Mouse (Mus musculus) G1E (cell line): ENCODE measurements around the gene Triobp.

Experiments
- CTCF ChIP-seq: IDR thresholded peaks from 2 replicates; pipeline ENCODE4 v1.5.1; 2012; ENCODE audit warnings: low read depth, low read length, inconsistent platforms, mixed read lengths
- GATA1 ChIP-seq: IDR thresholded peaks from 2 replicates; pipeline ENCODE4 v1.6.1; 2012; ENCODE audit warnings: borderline replicate concordance, low read length, inconsistent platforms, mixed read lengths
- POLR2AphosphoS5 ChIP-seq: IDR thresholded peaks from 2 replicates; pipeline ENCODE4 v1.6.1; 2012; ENCODE audit warnings: low read depth, low read length, inconsistent platforms; ENCODE audit not compliant: insufficient replicate concordance
- TAL1 ChIP-seq: conservative IDR thresholded peaks from 2 replicates; pipeline ENCODE4 v1.6.1; 2012; ENCODE audit warnings: low read depth, low read length, inconsistent platforms, mixed read lengths

- TF ChIP-seq TAL1, result no peak
- TF ChIP-seq CTCF, result no peak
- TF ChIP-seq POLR2AphosphoS5, result no peak
- no peak for TF ChIP-seq GATA1
Observed at GRCm38 (mm10) chr15:78946232-78946631, 1.3 kb upstream of the Triobp start.
